Mouse (Mus musculus) kidney, embryonic 16.5 days (tissue): ENCODE data around the gene Asic5. TPM values are rescaled to one million over a fixed set of nuclear protein-coding genes. Genes with fewer than 3 reads are reported as not detected.

Source experiments
- ATAC-seq: fragments of 200-750 bp; cut with Nextera tagmentation; 2 replicates; pipeline ENCODE4 v1.8.0; 2017; ENCODE audit warnings: moderate TSS enrichment; ENCODE audit not compliant: low FRiP score, low TSS enrichment
- H3K27ac ChIP-seq: fragments of 300-500 bp; sonication (generic); 2 replicates; pipeline ENCODE4 v1.5.1; 2014; ENCODE audit warnings: low read length
- H3K27me3 ChIP-seq: fragments of 300-500 bp; sonication (generic); 2 replicates; pipeline ENCODE4 v1.6.1; 2014; ENCODE audit warnings: low read length, control low read depth, mixed read lengths; ENCODE audit not compliant: insufficient read depth
- H3K36me3 ChIP-seq: fragments of 300-500 bp; sonication (generic); 2 replicates; pipeline ENCODE4 v1.6.1; 2014; ENCODE audit warnings: low read length, control low read depth, mixed read lengths; ENCODE audit not compliant: insufficient read depth
- H3K4me1 ChIP-seq: fragments of 300-500 bp; sonication (generic); 2 replicates; pipeline ENCODE4 v1.6.1; 2014; ENCODE audit warnings: low read length, control low read depth, mixed read lengths; ENCODE audit not compliant: insufficient read depth
- H3K4me2 ChIP-seq: fragments of 300-500 bp; sonication (generic); replicated peaks from 2 replicates; pipeline ENCODE4 v1.6.1; 2014; ENCODE audit warnings: low read depth, low read length
- H3K4me3 ChIP-seq: fragments of 300-500 bp; sonication (generic); 2 replicates; pipeline ENCODE4 v1.5.1; 2014; ENCODE audit warnings: mild to moderate bottlenecking, low read length
- H3K9ac ChIP-seq: fragments of 300-500 bp; sonication (generic); replicated peaks from 2 replicates; pipeline ENCODE4 v1.6.1; 2014; ENCODE audit warnings: low read length
- H3K9me3 ChIP-seq: fragments of 300-500 bp; sonication (generic); 2 replicates; pipeline ENCODE4 v1.6.1; 2016; ENCODE audit warnings: low read length, control low read depth
- WGBS: fragments of 180-500 bp; shearing (Covaris S2); extraction: QIAGEN DNeasy Blood & Tissue Kit; methylation state at CpG from one replicate; pipeline ENCODE4 v1.1.7; 2014; 5-methylcytosine and 5-hydroxymethylcytosine counted together
- polyA plus RNA-seq: library from polyadenylated mRNA; unstranded; fragments of >200 nt; fragmentation: Nextera tagmentation; extraction: Ambion mirVana; gene quantifications from 2 replicates; pipeline ENCODE4 v1.2.1, GENCODE M21; 2015

The Asic5 gene
- polyA plus RNA-seq: 0.12 TPM in 1 of 2 replicates, not detected in the other

DNA sequence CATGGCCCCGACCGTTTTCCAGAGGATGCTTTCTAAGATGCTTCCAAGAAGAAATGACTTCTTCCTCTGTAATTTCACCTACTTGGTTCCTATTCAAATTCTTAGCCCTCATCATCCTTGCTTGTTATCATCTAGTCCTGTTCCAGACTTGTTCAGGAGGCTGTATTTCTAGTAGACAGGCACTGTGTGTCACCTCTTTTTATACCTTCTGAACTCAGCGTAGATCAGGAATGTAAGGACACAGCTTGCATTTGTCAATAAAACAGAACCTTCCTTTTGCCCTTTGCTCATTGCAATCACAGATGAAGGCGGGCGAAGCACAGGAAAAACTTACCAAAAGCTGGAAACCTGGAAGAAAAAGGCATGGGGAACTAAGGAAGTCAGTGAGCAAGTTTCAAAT lies at the start of gene Asic5:
Gene Asic5, plus strand, starts transcription at position 301 of the 400 bp plus-strand sequence.
- no peak within 1 kb of the TSS for H3K27ac ChIP-seq
- no peaks in the 10 kb centered on the region for H3K27me3 ChIP-seq
- no peaks in the 10 kb centered on the region for H3K4me1 ChIP-seq
- WGBS: 63% methylated on average over 5 of the region's 5 CpGs
- no peaks in the 10 kb centered on the region for H3K9me3 ChIP-seq
- H3K4me2 ChIP-seq: no peak within 1 kb of the TSS
- no peak within 1 kb of the TSS for H3K4me3 ChIP-seq
- no peak for ATAC-seq
- no peaks in the 10 kb centered on the region for H3K36me3 ChIP-seq
- H3K9ac ChIP-seq: no peak within 1 kb of the TSS

DNA sequence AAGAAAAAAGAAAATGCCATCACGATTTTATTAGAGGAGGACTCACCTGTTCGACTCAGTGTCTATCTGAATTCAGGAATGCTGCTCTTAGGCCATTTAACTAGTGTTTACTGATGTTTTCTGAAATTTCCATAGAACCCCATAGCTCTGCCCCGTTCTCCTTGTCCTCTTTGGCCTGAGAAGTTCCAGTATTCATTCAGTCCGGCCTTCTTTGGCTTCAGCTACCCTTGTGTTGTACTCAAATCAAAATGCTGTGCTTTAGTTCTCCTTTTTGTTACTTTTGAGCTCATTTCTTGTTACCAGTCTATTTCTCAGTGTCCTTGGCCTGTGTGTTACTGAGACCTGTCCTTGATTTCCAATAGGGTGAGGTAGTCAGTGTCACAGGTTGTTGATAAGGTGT lies 48.7 kb upstream of the Asic5 start:
- Histone ChIP-seq H3K9me3 (no peaks in the 10 kb centered on the region), H3K4me3 (no peak overlapping the region), H3K27me3 (no peaks in the 10 kb centered on the region), H3K4me1 (no peaks in the 10 kb centered on the region), H3K36me3 (no peaks in the 10 kb centered on the region), H3K9ac (no peak overlapping the region), H3K4me2 (no peak overlapping the region), H3K27ac (no peak overlapping the region)
- no peak for ATAC-seq
- 83% methylated on average over 4 of the region's 4 CpGs for WGBS

DNA sequence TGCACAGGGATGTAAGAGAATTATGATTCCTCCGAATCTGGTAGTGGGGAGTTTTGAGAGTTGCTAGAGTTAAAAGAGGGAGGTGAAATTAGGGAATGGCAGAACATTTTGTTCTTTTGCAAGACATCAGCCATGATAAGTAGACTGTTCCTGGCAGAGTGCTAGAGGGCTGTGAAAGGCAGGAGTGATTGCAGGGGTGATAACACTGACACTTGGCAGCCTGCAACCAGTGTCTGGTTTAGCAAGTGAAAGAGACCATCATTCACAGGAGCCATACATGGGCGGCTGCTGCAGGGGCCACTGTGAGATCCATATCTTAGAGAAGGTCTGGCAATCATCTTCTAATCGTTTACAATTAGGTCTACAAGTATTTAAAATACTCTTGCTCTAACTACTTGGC lies 43.2 kb upstream of the Asic5 start:
- H3K4me3 ChIP-seq: no peak overlapping the region
- no peaks in the 10 kb centered on the region for H3K36me3 ChIP-seq
- WGBS: 62% methylated on average over 3 of the region's 3 CpGs
- H3K4me1 ChIP-seq: no peaks in the 10 kb centered on the region
- H3K27ac ChIP-seq: no peak overlapping the region
- no peak overlapping the region for H3K4me2 ChIP-seq
- H3K27me3 ChIP-seq: no peaks in the 10 kb centered on the region
- H3K9ac ChIP-seq: no peak overlapping the region
- no peak for ATAC-seq
- H3K9me3 ChIP-seq: 0 out of 2 replicates have a peak, but pooled peaks cover 2% of the 10 kb centered on the region

DNA sequence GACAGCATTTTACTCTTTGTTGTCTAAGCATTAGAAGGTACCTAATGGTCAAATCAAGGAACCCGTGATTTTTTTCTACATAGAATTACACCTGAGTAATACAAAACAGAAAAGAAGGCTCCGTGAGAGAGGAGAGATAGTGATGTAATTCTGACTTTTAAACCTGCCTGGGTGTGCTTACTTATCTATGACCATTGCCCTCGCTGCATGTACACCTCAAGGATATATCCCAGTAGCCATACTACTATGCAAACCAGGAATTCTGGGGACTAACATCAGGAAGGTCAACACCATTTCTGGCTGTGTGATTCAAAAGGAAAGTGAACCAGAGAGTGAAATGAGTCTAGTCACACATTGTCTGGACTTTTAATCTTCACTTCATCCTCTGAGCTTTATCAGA lies 39.7 kb upstream of the Asic5 start:
- WGBS: 88% methylated on average over 3 of the region's 3 CpGs
- Histone ChIP-seq H3K9me3 (0 out of 2 replicates have a peak, but pooled peaks cover 2% of the 10 kb centered on the region), H3K36me3 (no peaks in the 10 kb centered on the region), H3K4me3 (no peak overlapping the region), H3K4me1 (no peaks in the 10 kb centered on the region), H3K4me2 (no peak overlapping the region), H3K9ac (no peak overlapping the region), H3K27ac (no peak overlapping the region), H3K27me3 (no peaks in the 10 kb centered on the region)
- ATAC-seq: no peak

DNA sequence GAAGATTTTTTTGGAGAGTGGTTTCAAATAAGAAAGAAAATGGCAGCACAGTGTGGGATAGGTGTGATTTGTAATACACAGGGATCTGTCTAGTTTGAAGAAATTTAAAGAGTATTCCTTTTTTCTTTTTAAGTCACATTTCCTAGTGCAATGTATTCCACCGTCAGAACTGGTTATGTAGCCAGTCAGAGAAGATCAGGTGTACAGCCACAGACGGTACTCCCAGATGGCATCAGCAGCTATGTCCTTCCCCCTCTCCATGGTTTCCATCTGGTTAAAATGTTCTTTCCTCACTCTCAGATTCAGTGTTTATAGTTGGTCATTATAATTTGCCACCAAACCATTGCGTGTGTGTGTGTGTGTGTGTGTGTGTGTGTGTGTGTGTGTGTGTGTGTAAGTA lies 39.0 kb upstream of the Asic5 start:
- WGBS: 89% methylated on average over 3 of the region's 3 CpGs
- no peak overlapping the region for H3K4me2 ChIP-seq
- H3K27me3 ChIP-seq: no peaks in the 10 kb centered on the region
- ATAC-seq: no peak
- 0 out of 2 replicates have a peak, but pooled peaks cover 2% of the 10 kb centered on the region for H3K9me3 ChIP-seq
- H3K9ac ChIP-seq: no peak overlapping the region
- H3K4me1 ChIP-seq: no peaks in the 10 kb centered on the region
- no peaks in the 10 kb centered on the region for H3K36me3 ChIP-seq
- no peak overlapping the region for H3K27ac ChIP-seq
- no peak overlapping the region for H3K4me3 ChIP-seq

DNA sequence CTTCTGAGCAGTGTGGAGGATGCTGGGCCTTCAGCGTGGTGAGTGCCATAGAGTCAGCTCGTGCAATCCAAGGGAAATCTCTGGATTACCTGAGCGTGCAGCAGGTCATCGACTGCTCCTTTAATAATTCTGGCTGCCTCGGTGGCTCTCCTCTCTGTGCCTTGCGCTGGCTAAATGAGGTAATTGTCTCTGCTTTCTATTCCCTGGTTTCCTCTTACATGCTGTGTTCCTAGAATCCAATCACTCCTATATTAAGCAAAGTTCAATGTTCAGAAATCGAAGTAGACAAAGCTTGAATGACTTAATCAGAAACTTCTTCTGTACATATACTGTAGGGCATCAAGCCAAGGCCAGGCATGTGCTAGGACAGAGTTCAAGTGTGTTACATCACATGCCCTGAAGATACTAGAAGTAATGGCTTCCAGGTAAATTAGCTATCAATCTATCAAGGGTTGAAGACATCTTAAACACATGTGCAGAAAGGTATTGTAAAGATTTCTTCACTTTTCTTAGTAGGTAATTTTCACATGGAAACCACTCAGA lies 37.2 kb upstream of the Asic5 start:
- 0 out of 2 replicates have a peak, but pooled peaks cover 2% of the 10 kb centered on the region for H3K9me3 ChIP-seq
- no peaks in the 10 kb centered on the region for H3K36me3 ChIP-seq
- H3K27ac ChIP-seq: no peak overlapping the region
- WGBS: 92% methylated on average over 7 of the region's 7 CpGs
- H3K4me2 ChIP-seq: no peak overlapping the region
- no peaks in the 10 kb centered on the region for H3K27me3 ChIP-seq
- H3K4me3 ChIP-seq: no peak overlapping the region
- no peak for ATAC-seq
- H3K9ac ChIP-seq: no peak overlapping the region
- no peaks in the 10 kb centered on the region for H3K4me1 ChIP-seq

DNA sequence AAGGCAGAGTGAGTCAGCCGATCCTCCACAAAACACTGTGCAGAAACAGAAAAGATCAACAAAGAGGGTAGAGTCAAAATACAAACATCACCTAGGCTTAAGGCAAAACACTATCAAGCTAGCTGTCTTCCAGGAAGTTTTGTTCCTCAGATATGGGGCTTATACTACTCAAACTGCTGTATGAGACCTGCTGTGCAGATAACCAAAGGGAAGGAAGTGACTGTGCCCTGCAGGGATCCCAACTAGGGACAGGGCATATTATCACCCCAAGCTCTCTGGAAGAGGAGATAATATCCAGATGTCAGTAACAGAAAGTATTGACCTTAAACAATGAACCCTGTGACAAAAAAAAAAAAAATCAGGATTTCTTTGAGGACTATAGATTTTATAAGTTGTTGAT lies 33.0 kb upstream of the Asic5 start:
- H3K4me1 ChIP-seq: no peaks in the 10 kb centered on the region
- no peak overlapping the region for H3K4me2 ChIP-seq
- no peaks in the 10 kb centered on the region for H3K27me3 ChIP-seq
- H3K9me3 ChIP-seq: no peaks in the 10 kb centered on the region
- H3K9ac ChIP-seq: no peak overlapping the region
- no peak overlapping the region for H3K4me3 ChIP-seq
- H3K36me3 ChIP-seq: no peaks in the 10 kb centered on the region
- ATAC-seq: no peak
- H3K27ac ChIP-seq: no peak overlapping the region
- WGBS: 83% methylated on average over 1 of the region's 1 CpGs

DNA sequence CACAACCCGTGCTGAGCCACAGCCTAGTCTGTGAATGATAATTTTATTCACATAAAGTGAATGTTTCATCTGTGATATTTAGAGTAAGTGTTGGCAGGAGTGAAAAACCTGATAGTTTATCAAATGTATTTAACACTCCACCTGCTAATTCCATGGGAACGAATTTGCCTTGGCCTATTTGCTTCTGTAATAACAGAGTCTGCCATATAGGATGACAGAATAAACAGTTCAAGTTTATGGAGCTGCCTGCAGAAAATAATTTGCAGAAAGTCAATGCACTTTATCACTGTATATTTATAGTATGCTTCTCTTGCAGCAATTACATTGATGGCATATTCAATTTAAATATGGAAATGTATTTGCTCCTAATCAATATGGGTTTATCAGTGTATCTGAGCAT lies 30.3 kb upstream of the Asic5 start:
- Histone ChIP-seq H3K36me3 (no peaks in the 10 kb centered on the region), H3K4me3 (no peak overlapping the region), H3K9me3 (no peaks in the 10 kb centered on the region), H3K9ac (no peak overlapping the region), H3K27ac (no peak overlapping the region), H3K27me3 (no peaks in the 10 kb centered on the region), H3K4me2 (no peak overlapping the region), H3K4me1 (no peaks in the 10 kb centered on the region)
- ATAC-seq: no peak
- WGBS: 51% methylated on average over 2 of the region's 2 CpGs

DNA sequence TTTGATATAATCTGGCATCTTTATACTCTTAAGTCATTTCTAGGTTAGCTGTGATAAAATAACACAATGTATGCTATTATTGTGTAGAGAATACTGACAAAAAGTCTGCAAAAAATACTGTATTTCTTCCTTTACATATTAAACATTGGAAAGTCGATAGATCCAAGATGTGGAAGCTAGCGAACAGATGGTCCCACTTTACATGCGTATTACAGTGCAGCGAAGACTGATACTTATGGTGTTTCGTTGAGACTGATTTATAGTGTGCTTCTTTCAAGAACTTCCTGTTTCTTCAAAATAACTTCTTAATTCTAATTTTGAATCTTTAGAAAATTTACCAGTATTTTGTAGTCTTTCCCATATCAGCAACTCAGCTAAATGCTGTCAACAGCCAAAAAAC lies 24.6 kb upstream of the Asic5 start:
- 85% methylated on average over 5 of the region's 5 CpGs for WGBS
- ATAC-seq: no peak
- no peaks in the 10 kb centered on the region for H3K9me3 ChIP-seq
- no peaks in the 10 kb centered on the region for H3K4me1 ChIP-seq
- H3K9ac ChIP-seq: no peak overlapping the region
- no peaks in the 10 kb centered on the region for H3K36me3 ChIP-seq
- H3K4me2 ChIP-seq: no peak overlapping the region
- no peak overlapping the region for H3K27ac ChIP-seq
- H3K27me3 ChIP-seq: no peaks in the 10 kb centered on the region
- no peak overlapping the region for H3K4me3 ChIP-seq

DNA sequence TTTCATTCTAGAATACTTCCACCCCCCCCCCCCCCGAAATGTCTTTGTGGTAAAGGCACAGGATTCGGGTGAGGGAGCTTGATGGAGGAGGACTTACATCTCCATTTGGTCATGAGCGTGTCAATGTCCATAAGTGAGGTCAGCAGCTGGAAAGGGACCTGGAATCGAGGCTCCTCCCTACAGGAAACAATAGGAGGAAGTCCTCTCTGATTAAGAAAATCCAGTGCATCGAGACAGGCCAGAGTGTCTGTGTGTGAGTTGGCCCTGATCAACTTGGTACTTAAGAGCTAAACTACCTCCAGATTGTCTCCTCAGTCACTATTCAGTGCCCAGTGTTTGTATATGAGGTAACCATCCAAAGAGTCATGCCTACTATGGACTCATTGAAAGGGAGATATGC lies 20.8 kb upstream of the Asic5 start:
- Histone ChIP-seq H3K4me3 (no peak overlapping the region), H3K36me3 (no peaks in the 10 kb centered on the region), H3K4me1 (no peaks in the 10 kb centered on the region), H3K9me3 (no peaks in the 10 kb centered on the region), H3K9ac (no peak overlapping the region), H3K4me2 (no peak overlapping the region), H3K27ac (no peak overlapping the region), H3K27me3 (no peaks in the 10 kb centered on the region)
- WGBS: 74% methylated on average over 5 of the region's 5 CpGs
- ATAC-seq: no peak
